Mouse (Mus musculus) forebrain, embryonic 11.5 days (tissue): ENCODE measurements around the gene Qpctl. TPM values are rescaled to one million over a fixed set of nuclear protein-coding genes. Genes with fewer than 3 reads are reported as not detected.

Experiments used
- ATAC-seq: fragments of 200-750 bp; cut with Nextera tagmentation; replicated peaks from 2 replicates; pipeline ENCODE4 v1.8.0; 2017; ENCODE audit warnings: moderate TSS enrichment; ENCODE audit not compliant: low FRiP score
- DNase-seq: peaks from one replicate; pipeline ENCODE4 v3.0.0-alpha.2; 2017; ENCODE audit warnings: low spot score
- H3K27ac ChIP-seq: fragments of 300-500 bp; sonication (generic); 2 replicates; pipeline ENCODE4 v1.5.1; 2014; ENCODE audit warnings: low read depth, low read length
- H3K27me3 ChIP-seq: fragments of 300-500 bp; sonication (generic); 2 replicates; pipeline ENCODE4 v1.6.1; 2014; ENCODE audit warnings: mild to moderate bottlenecking, low read length, mixed read lengths; ENCODE audit not compliant: control insufficient read depth, insufficient read depth
- H3K36me3 ChIP-seq: fragments of 300-500 bp; sonication (generic); 2 replicates; pipeline ENCODE4 v1.6.1; 2014; ENCODE audit warnings: mild to moderate bottlenecking, low read length, moderate library complexity, mixed read lengths; ENCODE audit not compliant: control insufficient read depth, insufficient read depth
- H3K4me1 ChIP-seq: fragments of 300-500 bp; sonication (generic); replicated peaks from 2 replicates; pipeline ENCODE4 v1.6.1; 2014; ENCODE audit warnings: low read length, mixed read lengths; ENCODE audit not compliant: control insufficient read depth, insufficient read depth
- H3K4me2 ChIP-seq: fragments of 300-500 bp; sonication (generic); 2 replicates; pipeline ENCODE4 v1.6.1; 2014; ENCODE audit warnings: low read depth, mild to moderate bottlenecking, low read length, moderate library complexity, mixed read lengths; ENCODE audit not compliant: severe bottlenecking
- H3K4me3 ChIP-seq: fragments of 300-500 bp; sonication (generic); 2 replicates; pipeline ENCODE4 v1.5.1; 2014; ENCODE audit warnings: low read depth, low read length
- H3K9ac ChIP-seq: fragments of 300-500 bp; sonication (generic); 2 replicates; pipeline ENCODE4 v1.6.1; 2014; ENCODE audit warnings: low read length
- H3K9me3 ChIP-seq: fragments of 300-500 bp; sonication (generic); 2 replicates; pipeline ENCODE4 v1.6.1; 2016; ENCODE audit warnings: low read length, mixed read lengths; ENCODE audit not compliant: control insufficient read depth
- WGBS: fragments of 180-500 bp; shearing (Covaris S2); extraction: QIAGEN DNeasy Blood & Tissue Kit; methylation state at CpG from one replicate; pipeline ENCODE4 v1.1.7; 2014; 5-methylcytosine and 5-hydroxymethylcytosine counted together
- polyA plus RNA-seq: library from polyadenylated mRNA; unstranded; fragments of >200 nt; fragmentation: Nextera tagmentation; extraction: Ambion mirVana; gene quantifications from 2 replicates; pipeline ENCODE4 v1.2.1, GENCODE M21; 2014

Qpctl gene
- polyA plus RNA-seq, 1 experiment from 2014 or later, result 13.9 TPM

DNA sequence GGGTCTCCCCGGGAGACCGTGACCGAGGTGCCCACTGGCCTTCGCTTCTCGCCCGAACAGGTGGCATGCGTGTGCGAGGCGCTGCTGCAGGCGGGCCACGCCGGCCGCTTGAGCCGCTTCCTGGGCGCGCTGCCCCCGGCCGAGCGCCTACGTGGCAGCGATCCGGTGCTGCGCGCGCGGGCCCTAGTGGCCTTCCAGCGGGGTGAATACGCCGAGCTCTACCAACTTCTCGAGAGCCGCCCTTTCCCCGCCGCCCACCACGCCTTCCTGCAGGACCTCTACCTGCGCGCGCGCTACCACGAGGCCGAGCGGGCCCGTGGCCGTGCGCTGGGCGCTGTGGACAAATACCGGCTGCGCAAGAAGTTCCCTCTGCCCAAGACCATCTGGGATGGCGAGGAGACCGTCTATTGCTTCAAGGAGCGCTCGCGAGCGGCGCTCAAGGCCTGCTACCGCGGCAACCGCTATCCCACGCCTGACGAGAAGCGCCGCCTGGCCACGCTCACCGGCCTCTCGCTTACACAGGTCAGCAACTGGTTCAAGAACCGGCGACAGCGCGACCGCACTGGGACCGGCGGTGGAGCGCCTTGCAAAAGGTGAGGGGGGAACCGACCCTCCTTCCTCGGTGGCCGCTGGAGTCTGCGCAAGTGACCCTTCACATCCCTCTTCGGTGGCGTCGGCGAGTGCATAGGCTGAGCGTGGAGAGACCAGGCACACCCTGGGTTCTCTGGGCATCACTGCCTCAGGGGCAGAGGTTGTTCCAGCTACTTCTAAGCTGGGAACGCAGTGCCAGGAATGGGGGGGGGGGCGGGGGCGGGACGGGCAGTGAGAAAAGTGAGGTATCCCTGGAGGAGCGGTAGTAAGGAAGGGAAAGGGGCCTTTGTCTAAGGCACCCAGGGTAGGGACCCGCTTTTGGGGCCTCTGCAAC, 54.0 kb downstream of the Qpctl start:
- Histone ChIP-seq H3K27me3 (peaks cover 13% of the 10 kb centered on the region), H3K9ac (peak overlapping the region; percentile 93), H3K4me1 (peaks cover 33% of the 10 kb centered on the region), H3K36me3 (no peaks in the 10 kb centered on the region), H3K4me3 (peak overlapping the region; percentile 72), H3K27ac (peak overlapping the region; percentile 97), H3K4me2 (peak overlapping the region; percentile 95), H3K9me3 (no peaks in the 10 kb centered on the region)
- under 1% methylated on average over 84 of the region's 87 CpGs for WGBS
- peak; percentile 86 for DNase-seq
- ATAC-seq, result no peak

DNA sequence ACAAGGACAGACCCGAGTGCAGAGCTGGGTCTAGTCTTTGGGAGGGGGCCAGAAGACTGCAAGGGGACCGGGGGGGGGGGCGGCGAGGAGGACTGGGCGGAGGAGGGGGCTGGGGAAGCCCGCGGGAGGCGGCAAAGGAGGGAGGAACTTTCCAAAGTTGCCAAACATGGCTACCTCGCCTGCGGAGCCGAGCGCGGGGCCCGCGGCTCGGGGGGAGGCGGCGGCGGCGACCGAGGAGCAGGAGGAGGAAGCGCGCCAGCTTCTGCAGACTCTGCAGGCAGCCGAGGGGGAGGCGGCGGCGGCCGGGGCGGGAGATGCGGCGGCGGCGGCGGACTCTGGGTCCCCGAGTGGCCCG, 54.6 kb downstream of the Qpctl start, which contains the start of gene Six5:
Gene Six5, plus strand, starts transcription at position 124 of the 355 bp plus-strand sequence.
- peak within 1 kb of the TSS; percentile 97 for H3K27ac ChIP-seq
- H3K4me3 ChIP-seq, result peak within 1 kb of the TSS; percentile 72
- H3K36me3 ChIP-seq, result no peaks in the 10 kb centered on the region
- H3K4me2 ChIP-seq, result peak within 1 kb of the TSS; percentile 95
- no peak for ATAC-seq
- no peak for DNase-seq
- peaks cover 33% of the 10 kb centered on the region for H3K4me1 ChIP-seq
- no peaks in the 10 kb centered on the region for H3K9me3 ChIP-seq
- H3K27me3 ChIP-seq, result peaks cover 13% of the 10 kb centered on the region
- WGBS, result under 1% methylated on average over 23 of the region's 36 CpGs
- H3K9ac ChIP-seq, result peak within 1 kb of the TSS; percentile 93

DNA sequence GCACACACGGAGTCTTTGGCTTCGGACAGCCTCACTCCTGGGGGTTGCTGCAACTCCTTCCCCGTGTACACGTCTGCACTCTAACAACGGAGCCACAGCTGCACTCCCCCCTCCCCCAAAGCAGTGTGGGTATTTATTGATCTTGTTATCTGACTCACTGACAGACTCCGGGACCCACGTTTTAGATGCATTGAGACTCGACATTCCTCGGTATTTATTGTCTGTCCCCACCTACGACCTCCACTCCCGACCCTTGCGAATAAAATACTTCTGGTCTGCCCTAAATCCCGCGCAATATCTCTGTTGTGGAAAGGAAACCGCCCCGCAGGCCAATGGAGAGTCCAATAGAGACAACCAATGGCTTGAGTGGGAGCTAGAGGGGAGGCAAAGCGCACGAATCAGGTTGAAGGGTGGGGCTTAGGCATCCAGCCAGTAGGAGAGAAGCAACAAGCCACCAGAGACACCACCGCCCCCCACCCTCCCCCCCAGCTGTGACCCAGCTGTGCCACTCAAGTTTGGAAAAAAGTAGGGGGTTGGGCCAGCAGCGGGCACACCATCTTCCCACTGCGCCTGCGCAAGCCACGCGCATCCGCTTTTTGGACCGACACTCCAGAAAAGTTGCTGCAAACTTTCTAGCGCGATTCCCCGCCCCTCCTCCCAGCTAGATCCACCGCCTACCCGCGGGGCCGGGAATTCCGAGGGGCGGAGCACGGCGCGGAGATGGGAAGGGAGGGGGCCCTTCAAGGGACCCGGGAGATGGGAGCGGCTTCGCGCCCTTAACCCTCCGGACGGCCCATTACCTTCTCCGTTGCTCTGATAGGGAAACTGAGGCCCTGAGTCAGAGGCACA, 55.3 kb downstream of the Qpctl start:
- H3K4me3 ChIP-seq, result peak overlapping the region; percentile 72
- DNase-seq (peak; percentile 99), ATAC-seq (peak; percentile 85)
- H3K9ac ChIP-seq, result peak overlapping the region; percentile 93
- no peaks in the 10 kb centered on the region for H3K36me3 ChIP-seq
- no peaks in the 10 kb centered on the region for H3K9me3 ChIP-seq
- peak overlapping the region; percentile 97 for H3K27ac ChIP-seq
- peak overlapping the region; percentile 95 for H3K4me2 ChIP-seq
- H3K4me1 ChIP-seq, result peaks cover 33% of the 10 kb centered on the region
- peaks cover 13% of the 10 kb centered on the region for H3K27me3 ChIP-seq
- WGBS, result under 1% methylated on average over 45 of the region's 45 CpGs

DNA sequence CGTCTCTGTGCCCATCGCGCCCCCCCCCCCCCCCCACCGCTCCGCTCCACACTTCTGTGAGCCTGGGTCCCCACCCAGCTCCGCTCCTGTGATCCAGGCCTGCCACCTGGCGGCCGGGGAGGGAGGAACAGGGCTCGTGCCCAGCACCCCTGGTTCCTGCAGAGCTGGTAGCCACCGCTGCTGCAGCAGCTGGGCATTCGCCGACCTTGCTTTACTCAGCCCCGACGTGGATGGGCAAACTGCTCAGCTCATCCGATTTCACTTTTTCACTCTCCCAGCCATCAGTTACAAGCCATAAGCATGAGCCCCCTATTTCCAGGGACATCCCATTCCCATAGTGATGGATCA, 55.9 kb downstream of the Qpctl start:
- DNase-seq (peak; percentile 92), ATAC-seq (peak; percentile 44)
- H3K4me1 ChIP-seq, result peaks cover 33% of the 10 kb centered on the region
- H3K9ac ChIP-seq, result peak overlapping the region; percentile 56
- peak overlapping the region; percentile 72 for H3K4me3 ChIP-seq
- H3K36me3 ChIP-seq, result no peaks in the 10 kb centered on the region
- no peaks in the 10 kb centered on the region for H3K9me3 ChIP-seq
- H3K4me2 ChIP-seq, result peak overlapping the region; percentile 95
- H3K27me3 ChIP-seq, result peaks cover 13% of the 10 kb centered on the region
- 0% methylated on average over 15 of the region's 15 CpGs for WGBS
- H3K27ac ChIP-seq, result peak overlapping the region; percentile 76

DNA sequence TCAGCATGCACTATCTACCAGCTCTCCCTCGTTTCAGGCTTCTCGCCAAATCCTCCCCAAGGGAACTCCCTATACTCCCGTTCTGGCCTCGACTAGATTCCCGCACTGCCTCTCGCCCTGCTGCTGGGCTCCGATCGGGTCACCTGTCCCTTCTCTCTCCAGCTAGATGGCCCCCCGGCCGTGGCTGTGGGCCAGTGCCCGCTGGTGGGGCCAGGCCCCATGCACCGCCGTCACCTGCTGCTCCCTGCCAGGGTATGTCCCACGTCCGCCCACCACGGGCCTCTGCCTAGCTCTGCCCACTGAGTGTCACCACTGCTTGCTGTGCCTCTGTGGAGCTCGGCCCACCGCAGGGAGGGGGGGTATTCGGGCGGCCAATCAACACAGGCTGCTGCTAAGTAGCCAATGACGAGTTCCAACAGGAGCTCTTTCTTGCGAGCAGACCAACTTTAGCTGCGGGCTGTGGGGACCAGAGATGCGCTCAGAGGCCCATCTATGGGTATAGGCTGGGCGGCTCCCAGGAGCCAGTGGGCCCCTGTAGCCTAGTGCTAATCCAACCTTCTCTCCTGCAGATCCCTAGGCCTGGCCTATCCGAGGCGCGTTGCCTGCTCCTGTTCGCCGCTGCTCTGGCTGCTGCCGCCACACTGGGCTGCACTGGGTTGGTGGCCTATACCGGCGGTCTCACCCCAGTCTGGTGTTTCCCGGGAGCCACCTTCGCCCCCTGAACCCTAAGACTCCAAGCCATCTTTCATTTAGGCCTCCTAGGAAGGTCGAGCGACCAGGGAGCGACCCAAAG, 56.5 kb downstream of the Qpctl start:
- Histone ChIP-seq H3K4me3 (peak overlapping the region; percentile 72), H3K36me3 (no peaks in the 10 kb centered on the region), H3K27ac (peak overlapping the region; percentile 76), H3K4me2 (peak overlapping the region; percentile 95), H3K4me1 (peaks cover 33% of the 10 kb centered on the region), H3K27me3 (peaks cover 13% of the 10 kb centered on the region), H3K9me3 (no peaks in the 10 kb centered on the region), H3K9ac (peak overlapping the region; percentile 56)
- DNase-seq (peak; percentile 91), ATAC-seq (peak; percentile 68)
- 4% methylated on average over 38 of the region's 38 CpGs for WGBS

DNA sequence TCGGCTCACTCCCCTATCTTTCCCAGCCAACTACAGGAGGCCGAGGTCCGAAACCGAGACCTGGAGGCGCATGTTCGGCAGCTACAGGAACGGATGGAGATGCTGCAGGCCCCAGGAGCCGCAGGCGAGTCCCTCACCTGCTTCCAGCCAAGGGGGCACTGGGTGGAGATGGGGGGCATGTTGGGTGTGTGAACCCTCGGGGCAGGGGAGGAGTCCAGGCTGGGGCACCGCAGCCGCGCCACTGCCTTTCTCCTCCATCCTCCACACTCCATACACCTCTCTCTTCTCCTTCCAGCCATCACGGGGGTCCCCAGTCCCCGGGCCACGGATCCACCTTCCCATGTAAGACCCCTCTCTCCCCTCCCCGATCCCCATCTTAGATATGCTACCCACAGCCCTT, 57.2 kb downstream of the Qpctl start:
- WGBS, result 17% methylated on average over 14 of the region's 17 CpGs
- Histone ChIP-seq H3K27me3 (peaks cover 13% of the 10 kb centered on the region), H3K27ac (no peak overlapping the region), H3K9ac (peak overlapping the region; percentile 30), H3K4me2 (peak overlapping the region; percentile 95), H3K4me3 (peak overlapping the region; percentile 72; the same call in 1 of the 2 replicates), H3K36me3 (no peaks in the 10 kb centered on the region; the same call in 1 of the 2 replicates), H3K4me1 (peaks cover 29% of the 10 kb centered on the region), H3K9me3 (no peaks in the 10 kb centered on the region)
- DNase-seq, result peak; percentile 65
- ATAC-seq, result no peak
